Mouse (Mus musculus) E14TG2a.4 (cell line): Measurements from ENCODE around the gene Hist2h2be.

Experiments used
- CTCF ChIP-seq: conservative IDR thresholded peaks from 2 replicates; pipeline ENCODE4 v1.5.1; 2014; ENCODE audit warnings: low read length
- NANOG ChIP-seq: IDR thresholded peaks from 2 replicates; pipeline ENCODE4 v1.6.1; 2014; ENCODE audit warnings: borderline replicate concordance, low read length, mixed read lengths
- POU5F1 ChIP-seq: IDR thresholded peaks from 2 replicates; pipeline ENCODE4 v1.6.1; 2014; ENCODE audit warnings: low read length, borderline replicate concordance

- no peak for TF ChIP-seq CTCF
- no peak for TF ChIP-seq NANOG
- TF ChIP-seq POU5F1 = no peak
Observed at GRCm38 (mm10) chr3:96240799-96241197, 19.9 kb downstream of the Hist2h2be start.
